Mouse (Mus musculus): Measurements from ENCODE around the gene Pitpnm2. TPM values are rescaled to one million over a fixed set of nuclear protein-coding genes. Genes with fewer than 3 reads are reported as not detected.

Pitpnm2 gene
- polyA plus RNA-seq, 1 experiment: 5.3 TPM

DNA sequence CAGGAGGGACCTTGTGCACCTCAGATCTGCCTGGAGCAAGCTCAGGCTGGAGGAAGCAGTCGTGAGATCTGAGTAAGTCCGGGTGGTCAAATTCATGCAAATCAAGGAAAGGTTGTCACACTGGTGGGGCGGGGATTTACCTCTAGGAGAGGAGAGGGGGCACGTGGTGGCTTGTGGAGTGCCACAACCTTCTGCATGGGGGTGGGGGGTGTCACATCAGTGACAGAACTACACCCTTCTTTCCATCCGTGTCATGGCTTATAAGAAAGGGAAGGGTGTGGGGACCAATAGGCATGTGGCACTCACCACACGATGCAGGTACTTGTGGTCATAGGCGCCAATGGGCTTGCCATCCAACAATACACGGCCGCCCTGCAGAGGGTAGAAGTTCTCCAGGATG, 173.8 kb downstream of the Pitpnm2 start:
- no peak overlapping the region for H3K4me3 ChIP-seq
- H3K79me2 ChIP-seq (ENCODE audit: control insufficient read depth, insufficient read depth): no peaks in the 10 kb centered on the region
- H3ac ChIP-seq (ENCODE audit: control insufficient read depth, insufficient read length): no peak overlapping the region
- no peak overlapping the region for H3K4me2 ChIP-seq (ENCODE audit: low read depth)
- H3K36me3 ChIP-seq (ENCODE audit: control insufficient read depth, insufficient read depth): no peaks in the 10 kb centered on the region
- no peaks in the 10 kb centered on the region for H3K27me3 ChIP-seq (ENCODE audit: control insufficient read depth, insufficient read depth, insufficient read length)
- no peak for TF ChIP-seq TCF3 (IDR thresholded peaks at IDR 0.05; ENCODE audit: insufficient read length, low read depth)
- no peak for TF ChIP-seq REST (IDR thresholded peaks at IDR 0.05; ENCODE audit: insufficient read depth, insufficient read length)
- no peak for TF ChIP-seq TCF12 (IDR thresholded peaks at IDR 0.05; ENCODE audit: insufficient read depth, poor library complexity, severe bottlenecking)
- no peak for TF ChIP-seq E2F4 (IDR thresholded peaks at IDR 0.05; ENCODE audit: insufficient read depth)
- TF ChIP-seq MYOD1 (IDR thresholded peaks at IDR 0.05; ENCODE audit: control insufficient read depth in 1 of 3, insufficient read length in 2 of 3, low read depth in 2 of 3): no peak
- no peak for TF ChIP-seq SRF (IDR thresholded peaks at IDR 0.05; ENCODE audit: control insufficient read depth, insufficient read length, low read depth)
- TF ChIP-seq MAX (IDR thresholded peaks at IDR 0.05; ENCODE audit: low read depth): no peak
- TF ChIP-seq POLR2AphosphoS2 (IDR thresholded peaks at IDR 0.05; ENCODE audit: insufficient read length, low read depth): no peak
- TF ChIP-seq USF1 (IDR thresholded peaks at IDR 0.05; ENCODE audit: low read depth): no peak

DNA sequence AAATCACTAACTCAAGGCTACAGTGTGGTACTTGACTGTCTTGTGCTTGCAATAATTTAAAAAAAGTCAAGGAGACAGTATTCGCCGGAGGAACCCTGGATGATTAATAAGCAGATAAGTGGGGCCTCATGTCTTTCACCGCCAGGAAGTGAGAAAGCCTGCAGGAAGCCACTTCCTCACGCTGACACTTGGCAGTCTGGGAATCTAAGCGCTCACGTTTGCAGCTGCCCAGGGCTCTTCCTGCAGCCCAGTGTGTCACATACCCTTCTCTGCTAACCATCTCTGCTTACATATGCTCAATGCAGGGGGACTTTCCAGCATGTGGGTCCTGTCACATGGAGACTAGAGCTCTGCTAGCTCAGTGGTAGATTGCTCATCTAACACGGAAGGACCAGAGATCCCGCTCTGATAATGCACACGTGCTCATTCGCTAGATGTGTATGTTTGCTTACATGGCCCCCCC, 174.7 kb downstream of the Pitpnm2 start:
- H3K4me3 ChIP-seq: no peak overlapping the region
- H3K4me2 ChIP-seq (ENCODE audit: low read depth): peak overlapping the region; percentile 39
- no peaks in the 10 kb centered on the region for H3K79me2 ChIP-seq (ENCODE audit: control insufficient read depth, insufficient read depth)
- no peak overlapping the region for H3ac ChIP-seq (ENCODE audit: control insufficient read depth, insufficient read length)
- no peaks in the 10 kb centered on the region for H3K27me3 ChIP-seq (ENCODE audit: control insufficient read depth, insufficient read depth, insufficient read length)
- TF ChIP-seq TCF3 (IDR thresholded peaks at IDR 0.05; ENCODE audit: insufficient read length, low read depth) (no peak), MYOG (IDR thresholded peaks at IDR 0.05; ENCODE audit: control insufficient read depth in 1 of 3, insufficient read depth in 1 of 3, insufficient read length in 2 of 3, low read depth in 2 of 3) (peak in 1 of 3 experiments; percentile 44), MYOD1 (IDR thresholded peaks at IDR 0.05; ENCODE audit: control insufficient read depth in 1 of 3, insufficient read length in 2 of 3, low read depth in 2 of 3) (peak in 2 of 3 experiments; percentile 66 to 81), POLR2AphosphoS2 (IDR thresholded peaks at IDR 0.05; ENCODE audit: insufficient read length, low read depth) (no peak)
- H3K36me3 ChIP-seq (ENCODE audit: control insufficient read depth, insufficient read depth): no peaks in the 10 kb centered on the region

DNA sequence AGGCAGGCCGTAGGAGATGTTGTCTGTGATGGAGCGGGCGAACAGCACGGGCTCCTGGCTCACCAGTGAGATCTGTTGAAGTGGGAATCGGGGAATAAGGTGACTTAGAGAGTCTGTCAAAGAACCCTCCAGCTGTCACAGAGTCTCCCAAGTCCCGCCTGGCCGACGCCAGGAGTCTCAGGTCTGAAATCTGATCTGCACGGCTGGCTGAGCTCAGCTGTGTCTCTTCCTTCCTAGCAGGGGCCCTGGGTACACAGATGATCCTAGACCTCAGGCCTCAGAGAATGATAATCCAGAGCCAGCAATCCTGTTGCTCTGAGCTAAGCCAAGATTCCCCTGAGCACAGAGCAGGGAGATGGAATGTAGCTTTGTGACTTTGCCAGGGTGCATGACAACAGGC, 175.9 kb downstream of the Pitpnm2 start:
- Histone ChIP-seq H3K4me3 (no peak overlapping the region), H3K27me3 (ENCODE audit: control insufficient read depth, insufficient read depth, insufficient read length) (no peaks in the 10 kb centered on the region), H3ac (ENCODE audit: control insufficient read depth, insufficient read length) (no peak overlapping the region), H3K36me3 (ENCODE audit: control insufficient read depth, insufficient read depth) (no peaks in the 10 kb centered on the region), H3K79me2 (ENCODE audit: control insufficient read depth, insufficient read depth) (no peaks in the 10 kb centered on the region), H3K4me2 (ENCODE audit: low read depth) (no peak overlapping the region)
- TF ChIP-seq MYOD1 (IDR thresholded peaks at IDR 0.05; ENCODE audit: control insufficient read depth in 1 of 3, insufficient read length in 2 of 3, low read depth in 2 of 3): peak in 2 of 3 experiments; percentile 24 to 44
- TF ChIP-seq TCF12 (IDR thresholded peaks at IDR 0.05; ENCODE audit: insufficient read depth, poor library complexity, severe bottlenecking): no peak
- peak in 1 of 3 experiments; percentile 65 for TF ChIP-seq MYOG (IDR thresholded peaks at IDR 0.05; ENCODE audit: control insufficient read depth in 1 of 3, insufficient read depth in 1 of 3, insufficient read length in 2 of 3, low read depth in 2 of 3)
- TF ChIP-seq USF1 (IDR thresholded peaks at IDR 0.05; ENCODE audit: low read depth): no peak

DNA sequence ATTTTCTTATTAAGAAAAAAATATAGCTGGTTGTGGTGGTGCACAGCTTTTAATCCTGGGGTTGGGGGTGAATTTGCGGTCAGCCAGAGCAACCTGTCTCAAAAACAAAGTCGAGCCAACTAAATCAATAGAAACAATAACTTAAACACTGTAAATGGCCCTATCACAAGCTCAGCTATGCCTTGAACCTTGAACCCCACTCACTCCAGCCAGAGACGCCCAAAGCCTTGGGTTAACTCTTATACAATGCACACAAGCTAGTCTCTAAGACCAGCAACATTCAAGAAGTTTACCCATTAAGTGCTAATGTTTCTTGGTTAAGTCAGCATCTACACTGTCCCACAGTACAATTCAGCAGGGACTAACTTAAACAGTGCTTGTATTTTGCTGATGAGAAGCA, 179.9 kb downstream of the Pitpnm2 start:
- Histone ChIP-seq H3K36me3 (ENCODE audit: control insufficient read depth, insufficient read depth) (no peaks in the 10 kb centered on the region), H3K4me2 (ENCODE audit: low read depth) (no peak overlapping the region)
- TF ChIP-seq POLR2AphosphoS2 (IDR thresholded peaks at IDR 0.05; ENCODE audit: insufficient read length, low read depth) (no peak), TCF12 (IDR thresholded peaks at IDR 0.05; ENCODE audit: insufficient read depth, poor library complexity, severe bottlenecking) (no peak), TCF3 (IDR thresholded peaks at IDR 0.05; ENCODE audit: insufficient read length, low read depth) (no peak), MAX (IDR thresholded peaks at IDR 0.05; ENCODE audit: low read depth) (no peak), REST (IDR thresholded peaks at IDR 0.05; ENCODE audit: insufficient read depth, insufficient read length) (no peak), CEBPB (IDR thresholded peaks at IDR 0.05; ENCODE audit: insufficient read depth, poor library complexity, severe bottlenecking) (no peak), SRF (IDR thresholded peaks at IDR 0.05; ENCODE audit: control insufficient read depth, insufficient read length, low read depth) (no peak), MYOG (IDR thresholded peaks at IDR 0.05; ENCODE audit: control insufficient read depth in 1 of 3, insufficient read depth in 1 of 3, insufficient read length in 2 of 3, low read depth in 2 of 3) (no peak), POLR2A (IDR thresholded peaks at IDR 0.05; ENCODE audit: insufficient read length, low read depth) (no peak), E2F4 (IDR thresholded peaks at IDR 0.05; ENCODE audit: insufficient read depth) (no peak), USF1 (IDR thresholded peaks at IDR 0.05; ENCODE audit: low read depth) (no peak), MYOD1 (IDR thresholded peaks at IDR 0.05; ENCODE audit: control insufficient read depth in 1 of 3, insufficient read length in 2 of 3, low read depth in 2 of 3) (no peak)

More for the DNA sequence above, 179.9 kb downstream of the Pitpnm2 start:
- H3K79me2 ChIP-seq (ENCODE audit: control insufficient read depth, insufficient read depth): no peaks in the 10 kb centered on the region
- H3ac ChIP-seq (ENCODE audit: control insufficient read depth, insufficient read length): no peak overlapping the region
- no peaks in the 10 kb centered on the region for H3K27me3 ChIP-seq (ENCODE audit: control insufficient read depth, insufficient read depth, insufficient read length)
- no peak overlapping the region for H3K4me3 ChIP-seq

Other genes with a start within 250 kb of the Pitpnm2 start
- gene Vps37b, start 217.5 kb downstream of the Pitpnm2 start, polyA plus RNA-seq (2012; fragmentation: generic; extraction: Trizol): 18.7 TPM
- 0.90 TPM for gene Abcb9, start 154.0 kb downstream of the Pitpnm2 start, polyA plus RNA-seq (2012; fragmentation: generic; extraction: Trizol)
- 15.2 TPM for gene Ogfod2, start 137.5 kb downstream of the Pitpnm2 start, polyA plus RNA-seq (2012; fragmentation: generic; extraction: Trizol)
- gene Arl6ip4, start 133.7 kb downstream of the Pitpnm2 start, polyA plus RNA-seq (2012; fragmentation: generic; extraction: Trizol): 55.0 TPM
- gene Mphosph9, start 78.2 kb upstream of the Pitpnm2 start, polyA plus RNA-seq (2012; fragmentation: generic; extraction: Trizol): 2.4 TPM
- gene 2810006K23Rik, start 78.3 kb upstream of the Pitpnm2 start, polyA plus RNA-seq (2012; fragmentation: generic; extraction: Trizol): 7.2 TPM
- 236 TPM for gene Cdk2ap1, start 113.3 kb upstream of the Pitpnm2 start, polyA plus RNA-seq (2012; fragmentation: generic; extraction: Trizol)
- 11.3 TPM for gene Sbno1, start 176.2 kb upstream of the Pitpnm2 start, polyA plus RNA-seq (2012; fragmentation: generic; extraction: Trizol)
- gene Kmt5a, start 190.2 kb upstream of the Pitpnm2 start, polyA plus RNA-seq (2012; fragmentation: generic; extraction: Trizol): 58.0 TPM
- gene Rilpl2, start 228.6 kb upstream of the Pitpnm2 start, polyA plus RNA-seq (2012; fragmentation: generic; extraction: Trizol): 22.3 TPM
- gene Snrnp35, start 233.4 kb upstream of the Pitpnm2 start, polyA plus RNA-seq (2012; fragmentation: generic; extraction: Trizol): 18.9 TPM